Mouse (Mus musculus) heart, adult 2 months (tissue): ENCODE measurements around the gene Pex16. TPM values are rescaled to one million over a fixed set of nuclear protein-coding genes. Genes with fewer than 3 reads are reported as not detected.
"Not testable (repeated sequence)": the region's sequence is repeated elsewhere in the genome, so short reads cannot be mapped to it uniquely, and the experiment has no call there.

Experiments
- DNase-seq, 2 experiments: peaks; one replicate each; pipeline ENCODE4 v3.0.0; 2021
- H3K27ac ChIP-seq: fragments of 200-600 bp; 2 replicates; pipeline ENCODE4 v1.8.1; 2022
- H3K27me3 ChIP-seq: fragments of 200-500 bp; 2 replicates; pipeline ENCODE4 v1.6.1; 2012; ENCODE audit warnings: mild to moderate bottlenecking, low read length, inconsistent platforms, mixed read lengths; ENCODE audit not compliant: control insufficient read depth, insufficient read depth
- H3K36me3 ChIP-seq: fragments of 200-500 bp; 2 replicates; pipeline ENCODE4 v1.6.1; 2012; ENCODE audit warnings: low read length, inconsistent platforms; ENCODE audit not compliant: control insufficient read depth, insufficient read depth
- H3K4me1 ChIP-seq: fragments of 200-500 bp; 2 replicates; pipeline ENCODE4 v1.6.1; 2011; ENCODE audit warnings: low read length; ENCODE audit not compliant: control insufficient read depth, insufficient read depth
- H3K4me3 ChIP-seq: fragments of 200-600 bp; 2 replicates; pipeline ENCODE4 v1.8.1; 2022
- H3K79me2 ChIP-seq: fragments of 200-500 bp; replicated peaks from 2 replicates; pipeline ENCODE4 v1.6.1; 2012; ENCODE audit warnings: mild to moderate bottlenecking, inconsistent platforms, low read length, moderate library complexity, mixed read lengths; ENCODE audit not compliant: control insufficient read depth, insufficient read depth
- H3K9ac ChIP-seq: fragments of 200-500 bp; 2 replicates; pipeline ENCODE4 v1.6.1; 2012; ENCODE audit warnings: low read depth, mild to moderate bottlenecking, control low read depth, inconsistent platforms, low read length, mixed read lengths
- CTCF ChIP-seq: fragments of 200-600 bp; IDR thresholded peaks from 2 replicates; pipeline ENCODE4 v1.8.1; 2022; ENCODE audit warnings: antibody characterized with exemption, mild to moderate bottlenecking, moderate library complexity
- EP300 ChIP-seq: fragments of 200-500 bp; IDR thresholded peaks from 2 replicates; pipeline ENCODE4 v1.6.1; 2011; ENCODE audit warnings: low read depth, low read length, control low read depth; ENCODE audit not compliant: insufficient read depth
- POLR2A ChIP-seq: fragments of 200-500 bp; IDR thresholded peaks from 2 replicates; pipeline ENCODE4 v1.6.1; 2011; ENCODE audit warnings: mild to moderate bottlenecking, low read depth, low read length, control low read depth; ENCODE audit not compliant: insufficient read depth
- WGBS: fragments of 180-500 bp; shearing (Covaris S2); methylation state at CpG from one replicate; pipeline ENCODE4 v1.1.7; 2018; 5-methylcytosine and 5-hydroxymethylcytosine counted together
- intact Hi-C: fragments of 180-260 bp; cut with DNase I; formaldehyde crosslinking; loops from one replicate; pipeline ENCODE4 v1.15.1; 2025
- polyA plus RNA-seq: library from polyadenylated mRNA; depleted of rRNA; stranded (reverse); fragments of >200 nt; gene quantifications from 2 replicates; pipeline ENCODE4 v1.2.3, GENCODE M21; 2012
- total RNA-seq, 2 experiments: library from RNA; stranded (reverse); gene quantifications; 2 replicates each; pipeline ENCODE4 v1.2.3; 2021

Gene Pex16
- total and polyA plus RNA-seq, 3 experiments, result 19.6 to 36.8 (median 23.1) TPM

- intact Hi-C loops, result loop anchor here (2.0 kb wide), 1 partner anchor 29 kb away; no protein-coding TSS in a partner anchor
- Histone ChIP-seq H3K36me3 (no peaks in the 10 kb centered on the region), H3K4me1 (peaks cover 2% of the 10 kb centered on the region; the same call in 1 of the 2 replicates), H3K4me3 (peak overlapping the region; percentile 16; the same call in 1 of the 2 replicates), H3K27me3 (no peaks in the 10 kb centered on the region), H3K9ac (peak overlapping the region; percentile 39), H3K27ac (peak overlapping the region; percentile 23; the same call in 1 of the 2 replicates), H3K79me2 (no peaks in the 10 kb centered on the region)
- no peak for DNase-seq
- 37% methylated on average over 11 of the region's 11 CpGs for WGBS
- TF ChIP-seq CTCF (no peak), EP300 (no peak), POLR2A (no peak)
Observed at GRCm38 (mm10) chr2:92391703-92392317, 17.3 kb downstream of the Pex16 start.

- 10% methylated on average over 26 of the region's 26 CpGs for WGBS
- intact Hi-C loops, result loop anchor here (2.0 kb wide), 1 partner anchor 28 kb away; no protein-coding TSS in a partner anchor
- no peaks in the 10 kb centered on the region for H3K27me3 ChIP-seq
- H3K36me3 ChIP-seq, result no peaks in the 10 kb centered on the region
- peak overlapping the region; percentile 23; the same call in 1 of the 2 replicates for H3K27ac ChIP-seq
- peak overlapping the region; percentile 16 for H3K4me3 ChIP-seq
- DNase-seq, result no peak
- peak overlapping the region; percentile 39; the same call in 1 of the 2 replicates for H3K9ac ChIP-seq
- H3K4me1 ChIP-seq, result peaks cover 2% of the 10 kb centered on the region; the same call in 1 of the 2 replicates
- no peak for TF ChIP-seq POLR2A
- no peak for TF ChIP-seq EP300
- no peak for TF ChIP-seq CTCF
- H3K79me2 ChIP-seq, result no peaks in the 10 kb centered on the region
Observed at GRCm38 (mm10) chr2:92392318-92393264, 18.1 kb downstream of the Pex16 start.

GRCm38 (mm10) chr2:92395535-92395934 lies 21.1 kb downstream of the Pex16 start:
- no peak for TF ChIP-seq CTCF
- TF ChIP-seq EP300, result no peak
- TF ChIP-seq POLR2A, result no peak
- Histone ChIP-seq H3K27me3 (no peaks in the 10 kb centered on the region), H3K4me1 (no peaks in the 10 kb centered on the region), H3K4me3 (no peak overlapping the region), H3K36me3 (no peaks in the 10 kb centered on the region), H3K9ac (no peak overlapping the region), H3K27ac (no peak overlapping the region), H3K79me2 (no peaks in the 10 kb centered on the region)
- intact Hi-C loops, result no loop called here
- 85% methylated on average over 3 of the region's 3 CpGs for WGBS
- no peak for DNase-seq

GRCm38 (mm10) chr2:92397436-92397835 lies 23.0 kb downstream of the Pex16 start:
- no peak overlapping the region for H3K27ac ChIP-seq
- H3K36me3 ChIP-seq, result no peaks in the 10 kb centered on the region
- 60% methylated on average over 1 of the region's 1 CpGs for WGBS
- intact Hi-C loops, result no loop called here
- no peak overlapping the region for H3K4me3 ChIP-seq
- no peaks in the 10 kb centered on the region for H3K79me2 ChIP-seq
- H3K4me1 ChIP-seq, result peaks cover 2% of the 10 kb centered on the region; the same call in 1 of the 2 replicates
- no peak for TF ChIP-seq CTCF
- no peak for TF ChIP-seq POLR2A
- TF ChIP-seq EP300, result no peak
- H3K9ac ChIP-seq, result no peak overlapping the region
- no peak for DNase-seq
- H3K27me3 ChIP-seq, result 0 out of 2 replicates have a peak, but pooled peaks cover 1% of the 10 kb centered on the region

- H3K4me1 ChIP-seq, H3K4me3 ChIP-seq, intact Hi-C loops, H3K36me3 ChIP-seq, H3K9ac ChIP-seq, H3K27ac ChIP-seq, H3K27me3 ChIP-seq, H3K79me2 ChIP-seq, DNase-seq: not testable (repeated sequence)
- 91% methylated on average over 4 of the region's 4 CpGs for WGBS
Observed at GRCm38 (mm10) chr2:92399877-92400276, 25.4 kb downstream of the Pex16 start.
